Mouse (Mus musculus) intestine, embryonic 14.5 days (tissue): ENCODE data around the gene Ddx39. TPM values are rescaled to one million over a fixed set of nuclear protein-coding genes. Genes with fewer than 3 reads are reported as not detected.
A peak's percentile ranks its signal among the peaks of the same experiment; 100 is the strongest.

Source experiments
- ATAC-seq: fragments of 200-750 bp; cut with Nextera tagmentation; replicated peaks from 2 replicates; pipeline ENCODE4 v1.8.0; 2017; ENCODE audit warnings: low read depth, moderate number of reproducible peaks, moderate TSS enrichment, moderate library complexity; ENCODE audit not compliant: low FRiP score, low TSS enrichment
- DNase-seq: peaks from one replicate; pipeline ENCODE4 v3.0.0-alpha.2; 2018; ENCODE audit warnings: low spot score
- H3K27ac ChIP-seq: fragments of 300-500 bp; sonication (generic); 2 replicates; pipeline ENCODE4 v1.5.1; 2014; ENCODE audit warnings: low read depth, mild to moderate bottlenecking, control low read depth
- H3K27me3 ChIP-seq: fragments of 300-500 bp; sonication (generic); replicated peaks from 2 replicates; pipeline ENCODE4 v1.6.1; 2014; ENCODE audit warnings: low read length, control low read depth; ENCODE audit not compliant: control insufficient read depth, insufficient read depth
- H3K36me3 ChIP-seq: fragments of 300-500 bp; sonication (generic); 2 replicates; pipeline ENCODE4 v1.6.1; 2014; ENCODE audit warnings: low read length, control low read depth; ENCODE audit not compliant: control insufficient read depth, insufficient read depth
- H3K4me1 ChIP-seq: fragments of 300-500 bp; sonication (generic); replicated peaks from 2 replicates; pipeline ENCODE4 v1.6.1; 2014; ENCODE audit warnings: low read length, control low read depth, mixed read lengths; ENCODE audit not compliant: control insufficient read depth, insufficient read depth
- H3K4me2 ChIP-seq: fragments of 300-500 bp; sonication (generic); 2 replicates; pipeline ENCODE4 v1.6.1; 2014; ENCODE audit warnings: low read length
- H3K4me3 ChIP-seq: fragments of 300-500 bp; sonication (generic); 2 replicates; pipeline ENCODE4 v1.5.1; 2014; ENCODE audit warnings: low read depth, low read length, control low read depth, mixed read lengths
- H3K9ac ChIP-seq: fragments of 300-500 bp; sonication (generic); 2 replicates; pipeline ENCODE4 v1.6.1; 2014; ENCODE audit warnings: mild to moderate bottlenecking, low read length
- H3K9me3 ChIP-seq: fragments of 300-500 bp; sonication (generic); 2 replicates; pipeline ENCODE4 v1.6.1; 2016; ENCODE audit warnings: low read length, control low read depth; ENCODE audit not compliant: control insufficient read depth
- WGBS: fragments of 180-500 bp; shearing (Covaris S2); extraction: QIAGEN DNeasy Blood & Tissue Kit; methylation state at CpG from one replicate; pipeline ENCODE4 v1.1.7; 2014; 5-methylcytosine and 5-hydroxymethylcytosine counted together
- polyA plus RNA-seq: library from polyadenylated mRNA; unstranded; fragments of >200 nt; fragmentation: Nextera tagmentation; extraction: Ambion mirVana; gene quantifications from 2 replicates; pipeline ENCODE4 v1.2.1, GENCODE M21; 2014

Gene Ddx39
- 220 and 222 TPM in 2 replicates for polyA plus RNA-seq

- Histone ChIP-seq H3K27ac (peak within 1 kb of the TSS; percentile 91), H3K9me3 (no peaks in the 10 kb centered on the region), H3K36me3 (peaks cover 13% of the 10 kb centered on the region), H3K4me2 (peak within 1 kb of the TSS; percentile 97), H3K9ac (peak within 1 kb of the TSS; percentile 92), H3K27me3 (no peaks in the 10 kb centered on the region), H3K4me1 (peaks cover 16% of the 10 kb centered on the region), H3K4me3 (peak within 1 kb of the TSS; percentile 95)
- under 1% methylated on average over 63 of the region's 63 CpGs for WGBS
- peak; percentile 97 for DNase-seq
- ATAC-seq: peak; percentile 100
Measured at GRCm38 (mm10) chr8:83715031-83715690, at the start of gene Ddx39. TSS of gene Ddx39 (plus strand) at chr8:83715177.

DNA sequence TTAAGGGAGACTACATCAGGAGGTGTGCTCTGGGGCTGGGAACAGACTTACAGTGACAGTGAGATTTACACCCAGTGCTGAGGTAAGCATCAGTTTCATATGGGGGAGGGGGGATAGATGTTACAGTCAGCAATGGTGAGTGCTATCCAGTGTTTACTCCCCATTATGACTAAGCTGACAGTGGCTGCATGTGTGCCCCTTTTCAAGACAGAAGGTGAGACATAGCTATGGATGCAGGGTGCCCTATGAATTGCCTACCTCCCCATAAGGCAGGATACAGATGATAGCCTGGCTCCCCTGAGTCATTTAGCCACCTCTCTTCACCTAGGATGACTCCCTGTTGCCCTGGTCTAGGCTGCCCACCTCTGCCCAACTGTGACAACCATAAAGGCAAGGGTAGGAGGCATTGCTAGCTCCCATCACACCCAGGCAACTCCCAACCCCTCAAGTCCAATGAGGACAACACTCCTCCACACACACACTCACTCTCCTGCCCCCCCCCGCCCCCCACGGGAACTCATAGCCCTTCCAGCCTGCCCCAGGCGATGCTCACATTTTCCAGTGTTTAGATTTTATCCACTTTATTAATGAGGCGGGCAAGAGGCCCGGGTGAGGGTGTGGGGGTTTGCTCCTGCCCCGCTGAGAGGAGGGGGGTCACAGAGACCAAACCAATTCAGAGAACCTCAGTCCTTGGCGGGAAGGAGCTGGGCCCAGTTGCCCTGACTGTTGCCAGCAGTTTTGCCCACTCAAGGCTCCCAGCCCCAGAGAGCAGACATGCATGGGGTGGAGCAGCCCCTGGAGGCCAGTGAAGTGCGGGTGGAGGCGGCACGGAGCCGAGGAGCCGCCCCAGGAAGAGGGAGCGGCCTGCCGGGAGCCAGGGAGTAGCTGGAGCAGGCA, 48.8 kb upstream of the Ddx39 start, which contains the start of gene Ptger1:
Gene Ptger1 (plus strand): TSS at position 710 of the 897 bp plus-strand sequence.
- WGBS: 13% methylated on average over 14 of the region's 14 CpGs
- H3K9me3 ChIP-seq: no peaks in the 10 kb centered on the region
- peaks cover 64% of the 10 kb centered on the region for H3K4me1 ChIP-seq
- H3K9ac ChIP-seq: 0 out of 2 replicates have a peak within 1 kb of the TSS, but pooled peaks have one; percentile 23
- ATAC-seq (0 out of 2 replicates have a peak, but pooled peaks have one; percentile 1), DNase-seq (peak; percentile 70)
- H3K36me3 ChIP-seq: peaks cover 34% of the 10 kb centered on the region
- peak within 1 kb of the TSS; percentile 37 for H3K4me2 ChIP-seq
- H3K4me3 ChIP-seq: no peak within 1 kb of the TSS
- no peaks in the 10 kb centered on the region for H3K27me3 ChIP-seq
- peak within 1 kb of the TSS; percentile 52 for H3K27ac ChIP-seq

DNA sequence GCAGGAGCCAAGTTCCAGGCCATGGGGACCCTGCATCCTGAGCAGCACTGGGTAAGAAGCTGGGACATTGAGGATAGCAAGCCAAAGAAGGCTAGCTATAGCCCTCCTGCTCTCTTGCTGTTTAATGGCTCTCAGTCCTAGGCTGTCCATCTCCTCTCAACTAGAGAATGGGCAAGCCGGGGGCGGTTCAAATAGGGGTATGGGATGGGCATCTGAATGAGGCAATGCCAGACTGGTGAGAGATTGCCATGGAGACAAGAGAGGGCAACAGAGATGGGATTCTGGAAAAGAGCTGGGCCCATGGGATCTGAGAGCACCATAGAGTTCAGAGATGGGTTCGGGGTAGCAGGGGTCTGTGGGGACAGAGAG, 48.1 kb upstream of the Ddx39 start:
- WGBS: 93% methylated on average over 3 of the region's 3 CpGs
- no peak overlapping the region for H3K4me3 ChIP-seq
- 0 out of 2 replicates have a peak overlapping the region, but pooled peaks have one; percentile 23 for H3K9ac ChIP-seq
- H3K9me3 ChIP-seq: no peaks in the 10 kb centered on the region
- DNase-seq (no peak), ATAC-seq (no peak)
- no peaks in the 10 kb centered on the region for H3K27me3 ChIP-seq
- H3K4me2 ChIP-seq: peak overlapping the region; percentile 37
- H3K4me1 ChIP-seq: peaks cover 59% of the 10 kb centered on the region
- peaks cover 40% of the 10 kb centered on the region for H3K36me3 ChIP-seq
- peak overlapping the region; percentile 51 for H3K27ac ChIP-seq

DNA sequence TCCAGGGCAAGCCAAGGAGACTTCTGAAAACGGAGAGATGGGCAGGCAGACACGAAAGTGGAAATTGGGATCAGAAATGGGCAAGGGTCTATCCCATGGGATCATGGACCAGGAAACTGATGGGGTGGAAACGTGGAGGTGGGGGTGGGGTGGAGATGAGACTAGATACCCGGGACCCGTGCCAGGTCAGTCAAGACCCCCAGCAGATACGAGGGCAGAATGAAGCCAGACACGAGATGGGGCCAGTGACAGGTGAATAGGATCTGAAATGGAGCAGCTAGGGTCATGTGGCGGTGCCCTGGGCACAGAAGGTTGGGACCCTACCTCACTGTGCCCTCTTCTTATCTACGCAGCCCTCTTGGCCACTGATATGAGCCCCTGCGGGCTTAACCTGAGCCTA, 47.5 kb upstream of the Ddx39 start:
- no peak for ATAC-seq
- H3K4me1 ChIP-seq: peaks cover 52% of the 10 kb centered on the region
- H3K9ac ChIP-seq: no peak overlapping the region
- DNase-seq: no peak
- no peak overlapping the region for H3K4me3 ChIP-seq
- no peaks in the 10 kb centered on the region for H3K27me3 ChIP-seq
- H3K36me3 ChIP-seq: peaks cover 47% of the 10 kb centered on the region
- WGBS: 77% methylated on average over 10 of the region's 10 CpGs
- 0 out of 2 replicates have a peak overlapping the region, but pooled peaks have one; percentile 57 for H3K4me2 ChIP-seq
- no peaks in the 10 kb centered on the region for H3K9me3 ChIP-seq
- H3K27ac ChIP-seq: no peak overlapping the region

DNA sequence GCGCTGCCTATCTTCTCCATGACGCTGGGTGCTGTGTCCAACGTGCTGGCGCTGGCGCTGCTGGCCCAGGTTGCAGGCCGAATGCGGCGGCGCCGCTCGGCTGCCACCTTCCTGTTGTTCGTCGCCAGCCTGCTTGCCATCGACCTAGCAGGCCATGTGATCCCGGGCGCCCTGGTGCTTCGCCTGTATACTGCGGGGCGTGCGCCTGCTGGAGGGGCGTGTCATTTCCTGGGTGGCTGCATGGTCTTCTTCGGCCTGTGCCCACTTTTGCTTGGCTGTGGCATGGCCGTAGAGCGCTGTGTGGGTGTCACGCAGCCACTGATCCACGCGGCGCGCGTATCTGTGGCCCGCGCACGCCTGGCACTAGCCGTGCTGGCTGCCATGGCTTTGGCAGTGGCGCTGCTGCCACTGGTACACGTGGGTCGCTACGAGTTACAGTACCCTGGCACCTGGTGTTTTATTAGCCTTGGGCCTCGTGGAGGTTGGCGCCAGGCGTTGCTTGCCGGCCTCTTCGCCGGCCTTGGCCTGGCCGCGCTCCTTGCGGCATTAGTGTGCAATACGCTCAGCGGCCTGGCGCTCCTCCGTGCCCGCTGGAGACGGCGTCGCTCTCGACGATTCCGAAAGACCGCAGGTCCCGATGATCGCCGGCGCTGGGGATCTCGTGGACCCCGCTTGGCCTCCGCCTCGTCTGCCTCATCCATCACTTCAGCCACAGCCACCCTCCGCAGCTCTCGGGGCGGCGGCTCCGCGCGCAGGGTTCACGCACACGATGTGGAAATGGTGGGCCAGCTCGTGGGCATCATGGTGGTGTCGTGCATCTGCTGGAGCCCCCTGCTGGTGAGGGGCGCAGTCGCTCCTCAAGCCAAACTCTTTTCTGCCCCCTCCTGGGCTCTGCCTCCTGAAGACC, 46.7 kb upstream of the Ddx39 start:
- Histone ChIP-seq H3K4me1 (peaks cover 46% of the 10 kb centered on the region), H3K36me3 (peaks cover 51% of the 10 kb centered on the region), H3K9me3 (no peaks in the 10 kb centered on the region), H3K27ac (no peak overlapping the region), H3K4me2 (peak overlapping the region; percentile 57), H3K27me3 (no peaks in the 10 kb centered on the region), H3K4me3 (peak overlapping the region; percentile 29), H3K9ac (peak overlapping the region; percentile 38)
- ATAC-seq: peak; percentile 29
- peak; percentile 90 for DNase-seq
- WGBS: 14% methylated on average over 80 of the region's 80 CpGs

DNA sequence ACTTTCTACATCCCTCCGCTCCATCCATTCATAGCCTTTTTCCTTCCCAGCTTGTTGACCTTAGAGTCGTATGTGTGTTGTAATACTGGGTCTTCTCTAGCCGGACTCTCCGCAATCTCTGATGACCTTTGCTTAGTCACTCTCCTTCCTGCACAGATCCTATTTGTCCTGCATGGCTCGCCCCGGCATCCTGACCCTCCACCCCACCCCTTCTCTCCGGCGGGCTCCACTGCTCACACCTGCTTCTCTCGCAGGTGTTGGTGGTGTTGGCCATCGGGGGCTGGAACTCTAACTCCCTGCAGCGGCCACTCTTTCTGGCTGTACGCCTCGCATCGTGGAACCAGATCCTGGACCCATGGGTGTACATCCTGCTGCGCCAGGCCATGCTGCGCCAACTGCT, 46.0 kb upstream of the Ddx39 start:
- Histone ChIP-seq H3K4me1 (peaks cover 46% of the 10 kb centered on the region), H3K27ac (no peak overlapping the region), H3K4me2 (peak overlapping the region; percentile 57), H3K4me3 (no peak overlapping the region), H3K9me3 (no peaks in the 10 kb centered on the region), H3K36me3 (peaks cover 54% of the 10 kb centered on the region), H3K9ac (no peak overlapping the region), H3K27me3 (no peaks in the 10 kb centered on the region)
- DNase-seq: no peak
- 0 out of 2 replicates have a peak, but pooled peaks have one; percentile 0 for ATAC-seq
- 79% methylated on average over 16 of the region's 16 CpGs for WGBS

- Histone ChIP-seq H3K9ac (no peak overlapping the region), H3K27ac (no peak overlapping the region), H3K4me1 (peaks cover 7% of the 10 kb centered on the region), H3K9me3 (no peaks in the 10 kb centered on the region), H3K4me3 (no peak overlapping the region), H3K4me2 (no peak overlapping the region), H3K27me3 (no peaks in the 10 kb centered on the region), H3K36me3 (peaks cover 76% of the 10 kb centered on the region)
- no peak for ATAC-seq
- DNase-seq: no peak
- 74% methylated on average over 5 of the region's 5 CpGs for WGBS
Measured at GRCm38 (mm10) chr8:83672936-83673335, 42.0 kb upstream of the Ddx39 start.

DNA sequence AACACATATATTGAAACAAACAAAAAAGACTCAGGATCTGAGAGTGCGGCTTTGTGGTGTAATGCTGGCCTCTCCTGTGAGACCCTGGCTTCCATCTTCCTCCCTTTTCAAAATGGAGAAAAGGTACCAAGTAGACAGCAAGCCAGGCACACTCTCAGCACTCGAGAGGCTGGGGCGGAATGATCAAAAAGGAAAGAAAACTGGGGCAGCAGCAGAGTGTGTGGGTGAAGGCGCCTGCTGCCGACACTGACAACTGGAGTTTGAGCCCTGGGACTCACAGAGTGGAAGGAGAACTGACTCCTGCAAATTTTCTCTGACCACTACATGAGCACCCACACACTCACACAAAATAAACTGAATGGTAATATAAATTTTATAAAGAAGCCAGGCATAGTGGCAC, 40.5 kb upstream of the Ddx39 start:
- Histone ChIP-seq H3K9ac (no peak overlapping the region), H3K27me3 (no peaks in the 10 kb centered on the region), H3K9me3 (no peaks in the 10 kb centered on the region), H3K4me2 (no peak overlapping the region), H3K4me3 (no peak overlapping the region), H3K4me1 (no peaks in the 10 kb centered on the region), H3K27ac (no peak overlapping the region), H3K36me3 (peaks cover 86% of the 10 kb centered on the region)
- DNase-seq: no peak
- no peak for ATAC-seq
- 88% methylated on average over 5 of the region's 5 CpGs for WGBS
